Mouse (Mus musculus) kidney, postnatal 0 days (tissue): ENCODE results near the gene Nup205. TPM values are rescaled to one million over a fixed set of nuclear protein-coding genes. Genes with fewer than 3 reads are reported as not detected.

Experiments
- ATAC-seq: fragments of 200-750 bp; cut with Nextera tagmentation; replicated peaks from 2 replicates; pipeline ENCODE4 v1.8.0; 2017; ENCODE audit warnings: low read depth, moderate number of reproducible peaks, moderate TSS enrichment, moderate library complexity; ENCODE audit not compliant: low FRiP score
- DNase-seq: peaks from one replicate; pipeline ENCODE4 v3.0.0-alpha.2; 2016; ENCODE audit warnings: low spot score
- H3K27ac ChIP-seq: fragments of 300-500 bp; sonication (generic); 2 replicates; pipeline ENCODE4 v1.5.1; 2014; ENCODE audit warnings: mild to moderate bottlenecking
- H3K27me3 ChIP-seq: fragments of 300-500 bp; sonication (generic); 2 replicates; pipeline ENCODE4 v1.6.1; 2014; ENCODE audit warnings: low read length, mixed read lengths; ENCODE audit not compliant: insufficient read depth
- H3K36me3 ChIP-seq: fragments of 300-500 bp; sonication (generic); 2 replicates; pipeline ENCODE4 v1.6.1; 2014; ENCODE audit warnings: low read length, mixed read lengths; ENCODE audit not compliant: insufficient read depth
- H3K4me1 ChIP-seq: fragments of 300-500 bp; sonication (generic); replicated peaks from 2 replicates; pipeline ENCODE4 v1.6.1; 2014; ENCODE audit warnings: antibody characterized with exemption, low read length, mixed read lengths; ENCODE audit not compliant: insufficient read depth
- H3K4me2 ChIP-seq: fragments of 300-500 bp; sonication (generic); 2 replicates; pipeline ENCODE4 v1.6.1; 2014; ENCODE audit warnings: mild to moderate bottlenecking, low read length, moderate library complexity, mixed read lengths
- H3K4me3 ChIP-seq: fragments of 300-500 bp; sonication (generic); replicated peaks from 2 replicates; pipeline ENCODE4 v1.5.1; 2014; ENCODE audit warnings: low read depth, low read length
- H3K9ac ChIP-seq: fragments of 300-500 bp; sonication (generic); 2 replicates; pipeline ENCODE4 v1.6.1; 2014; ENCODE audit warnings: low read depth, low read length
- H3K9me3 ChIP-seq: fragments of 300-500 bp; sonication (generic); replicated peaks from 2 replicates; pipeline ENCODE4 v1.6.1; 2016; ENCODE audit warnings: low read length, inconsistent platforms, mixed read lengths
- CTCF ChIP-seq: IDR thresholded peaks from 2 replicates; pipeline ENCODE4 v1.5.1; 2016; ENCODE audit warnings: antibody characterized with exemption, low read depth, mild to moderate bottlenecking, moderate library complexity
- WGBS: fragments of 180-500 bp; shearing (Covaris S2); extraction: QIAGEN DNeasy Blood & Tissue Kit; methylation state at CpG from one replicate; pipeline ENCODE4 v1.1.7; 2014; 5-methylcytosine and 5-hydroxymethylcytosine counted together
- polyA plus RNA-seq: library from polyadenylated mRNA; unstranded; fragments of >200 nt; fragmentation: Nextera tagmentation; extraction: Ambion mirVana; gene quantifications from 2 replicates; pipeline ENCODE4 v1.2.1, GENCODE M21; 2015

Gene Nup205
- polyA plus RNA-seq, 1 experiment from 2014 or later: 18.4 TPM

DNA sequence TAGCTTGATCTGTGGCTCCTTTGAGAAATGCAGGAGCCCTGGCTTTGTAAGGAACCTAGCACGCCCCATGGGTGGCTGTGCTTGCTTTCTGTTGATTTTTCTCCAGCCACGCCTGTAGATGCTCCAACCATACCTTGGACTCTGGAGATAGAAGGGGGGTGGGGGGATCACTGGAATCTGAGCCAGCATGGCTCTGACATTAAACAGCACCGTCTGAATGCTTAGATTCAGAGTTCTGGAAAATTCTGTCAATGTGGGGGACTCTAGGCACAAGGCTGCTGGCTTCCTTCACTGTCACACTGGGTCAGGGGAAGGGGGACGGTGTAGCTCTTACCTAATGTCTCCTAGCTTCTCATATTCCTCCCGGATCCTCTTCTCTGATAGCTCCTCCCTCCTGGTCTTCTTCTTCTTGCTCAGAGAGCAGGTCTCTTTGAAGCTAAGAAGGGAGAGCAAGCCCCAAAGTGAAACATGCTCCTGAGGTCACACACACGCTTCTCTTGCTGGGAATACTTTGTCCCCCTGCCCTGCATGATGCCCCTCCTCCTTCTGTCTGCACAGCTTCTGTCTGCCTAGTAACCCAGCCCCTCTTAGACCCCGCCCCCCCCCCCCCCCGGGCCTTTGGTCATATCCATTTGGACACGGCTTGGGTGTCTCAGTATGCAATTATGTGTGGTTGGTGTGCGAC, 100.8 kb downstream of the Nup205 start:
- H3K9me3 ChIP-seq: no peaks in the 10 kb centered on the region
- DNase-seq: no peak
- no peaks in the 10 kb centered on the region for H3K36me3 ChIP-seq
- H3K4me2 ChIP-seq: no peak overlapping the region
- H3K27ac ChIP-seq: no peak overlapping the region
- no peak overlapping the region for H3K9ac ChIP-seq
- no peak overlapping the region for H3K4me3 ChIP-seq
- H3K4me1 ChIP-seq: no peaks in the 10 kb centered on the region
- TF ChIP-seq CTCF: no peak
- no peak for ATAC-seq
- 52% methylated on average over 9 of the region's 10 CpGs for WGBS
- no peaks in the 10 kb centered on the region for H3K27me3 ChIP-seq

DNA sequence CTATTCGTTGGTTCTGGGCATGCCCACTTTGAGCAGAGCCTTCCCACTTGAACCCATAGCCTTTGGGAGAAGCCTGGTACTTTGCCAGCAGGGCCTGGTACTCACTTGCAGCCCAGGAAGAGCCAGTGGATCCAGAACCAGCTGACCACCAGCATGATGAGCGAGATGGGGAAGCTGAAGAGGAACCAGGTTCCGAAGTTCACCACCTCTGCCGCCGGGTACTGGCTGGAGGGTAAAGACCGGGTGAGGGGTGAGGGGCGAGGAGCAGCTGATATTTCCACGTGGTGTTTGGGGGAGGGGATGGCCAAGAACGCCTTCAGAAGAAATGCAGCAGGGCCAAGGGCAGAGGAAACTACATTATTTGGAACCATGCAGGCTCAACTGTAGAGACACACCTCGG, 102.1 kb downstream of the Nup205 start:
- peak; percentile 49 for ATAC-seq
- DNase-seq: no peak
- Histone ChIP-seq H3K4me3 (no peak overlapping the region), H3K4me1 (no peaks in the 10 kb centered on the region), H3K9me3 (no peaks in the 10 kb centered on the region), H3K9ac (no peak overlapping the region), H3K36me3 (no peaks in the 10 kb centered on the region), H3K4me2 (no peak overlapping the region), H3K27me3 (no peaks in the 10 kb centered on the region), H3K27ac (no peak overlapping the region)
- no peak for TF ChIP-seq CTCF
- 79% methylated on average over 10 of the region's 10 CpGs for WGBS

DNA sequence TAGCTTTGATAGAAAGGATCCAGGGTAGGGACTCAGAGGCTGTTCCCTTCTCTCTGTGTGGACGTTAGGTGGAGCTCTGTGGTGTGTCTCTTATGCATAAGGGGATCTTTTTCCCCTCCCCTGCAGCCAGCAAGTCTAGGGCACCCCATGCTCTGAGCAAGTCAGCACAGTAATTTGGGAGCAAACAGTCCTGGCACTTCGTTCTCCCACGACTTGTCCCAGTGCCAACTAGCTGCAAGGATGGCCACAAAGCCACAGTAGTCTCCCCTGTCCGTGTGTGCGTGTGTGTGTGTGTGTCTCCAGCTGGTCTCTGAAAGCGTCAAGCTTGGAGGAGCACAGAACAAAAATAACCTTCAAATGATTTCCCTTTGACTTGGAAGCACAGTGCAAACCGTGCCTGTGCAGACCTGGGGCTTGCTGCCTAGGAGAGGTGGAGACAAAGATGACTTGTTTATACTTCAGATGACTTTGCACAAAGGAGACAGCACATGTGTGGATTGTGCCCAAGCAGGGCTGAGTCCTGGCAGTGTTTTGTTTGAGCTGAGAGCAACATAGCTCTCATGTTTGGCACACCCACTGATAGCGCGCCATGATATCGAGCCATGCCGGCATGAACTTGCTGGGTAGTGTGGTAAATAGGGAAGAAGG, 111.0 kb downstream of the Nup205 start:
- Histone ChIP-seq H3K36me3 (no peaks in the 10 kb centered on the region), H3K27me3 (no peaks in the 10 kb centered on the region), H3K9me3 (no peaks in the 10 kb centered on the region), H3K4me3 (no peak overlapping the region), H3K4me1 (peaks cover 9% of the 10 kb centered on the region; the same call in 1 of the 2 replicates), H3K9ac (no peak overlapping the region), H3K4me2 (peak overlapping the region; percentile 4; the same call in 1 of the 2 replicates), H3K27ac (peak overlapping the region; percentile 25; the same call in 1 of the 2 replicates)
- ATAC-seq: peak; percentile 82
- TF ChIP-seq CTCF: no peak
- 42% methylated on average over 11 of the region's 11 CpGs for WGBS
- peak; percentile 34 for DNase-seq

DNA sequence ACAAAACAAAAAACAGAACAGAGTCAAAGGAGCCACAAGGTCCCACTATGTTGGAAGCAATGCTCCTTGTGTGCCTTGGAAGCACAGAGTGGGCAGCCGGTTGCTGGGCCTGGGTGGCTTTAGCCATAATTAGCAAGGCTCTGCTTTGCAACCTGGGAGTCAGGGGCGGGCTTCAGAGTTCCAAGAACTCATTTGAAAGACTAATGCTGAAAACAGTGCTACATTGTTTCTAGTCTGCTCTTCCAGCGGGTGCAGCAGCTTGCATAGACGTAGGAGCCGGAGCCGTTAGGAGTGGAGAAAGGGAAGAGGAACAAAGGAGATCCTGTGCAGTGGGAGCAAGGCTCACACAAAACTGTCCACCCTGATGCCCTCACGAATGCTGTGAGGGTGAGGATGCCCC, 111.7 kb downstream of the Nup205 start:
- H3K4me2 ChIP-seq: no peak overlapping the region
- no peaks in the 10 kb centered on the region for H3K27me3 ChIP-seq
- H3K9me3 ChIP-seq: no peaks in the 10 kb centered on the region
- H3K4me1 ChIP-seq: peaks cover 9% of the 10 kb centered on the region; the same call in 1 of the 2 replicates
- DNase-seq (no peak), ATAC-seq (no peak)
- TF ChIP-seq CTCF: no peak
- no peak overlapping the region for H3K4me3 ChIP-seq
- 0 out of 2 replicates have a peak overlapping the region, but pooled peaks have one; percentile 25 for H3K27ac ChIP-seq
- no peak overlapping the region for H3K9ac ChIP-seq
- no peaks in the 10 kb centered on the region for H3K36me3 ChIP-seq
- WGBS: 60% methylated on average over 7 of the region's 7 CpGs

DNA sequence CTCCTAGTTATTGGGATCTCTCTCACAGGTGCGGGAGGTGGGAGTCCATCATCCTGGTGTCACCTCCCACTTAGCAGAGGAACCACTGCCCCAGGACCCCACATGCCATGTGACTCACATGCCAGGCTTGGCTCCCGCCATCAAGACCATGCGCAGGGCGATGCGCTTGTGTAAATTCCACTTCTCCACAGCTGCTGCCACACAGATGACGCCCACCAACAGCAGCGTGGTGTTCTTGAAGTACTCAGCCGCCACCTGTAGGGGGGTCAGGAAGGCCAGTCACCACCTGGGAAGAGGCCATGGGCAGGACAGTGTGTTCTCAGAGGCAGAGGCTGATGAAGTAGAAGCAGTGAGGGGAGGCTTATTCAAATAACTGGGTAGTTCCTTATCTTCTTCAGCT, 112.5 kb downstream of the Nup205 start:
- TF ChIP-seq CTCF: no peak
- ATAC-seq (no peak), DNase-seq (no peak)
- H3K4me1 ChIP-seq: peaks cover 9% of the 10 kb centered on the region; the same call in 1 of the 2 replicates
- H3K9me3 ChIP-seq: no peaks in the 10 kb centered on the region
- H3K4me3 ChIP-seq: no peak overlapping the region
- WGBS: 96% methylated on average over 8 of the region's 8 CpGs
- no peaks in the 10 kb centered on the region for H3K27me3 ChIP-seq
- H3K4me2 ChIP-seq: no peak overlapping the region
- H3K9ac ChIP-seq: no peak overlapping the region
- H3K27ac ChIP-seq: no peak overlapping the region
- H3K36me3 ChIP-seq: no peaks in the 10 kb centered on the region

DNA sequence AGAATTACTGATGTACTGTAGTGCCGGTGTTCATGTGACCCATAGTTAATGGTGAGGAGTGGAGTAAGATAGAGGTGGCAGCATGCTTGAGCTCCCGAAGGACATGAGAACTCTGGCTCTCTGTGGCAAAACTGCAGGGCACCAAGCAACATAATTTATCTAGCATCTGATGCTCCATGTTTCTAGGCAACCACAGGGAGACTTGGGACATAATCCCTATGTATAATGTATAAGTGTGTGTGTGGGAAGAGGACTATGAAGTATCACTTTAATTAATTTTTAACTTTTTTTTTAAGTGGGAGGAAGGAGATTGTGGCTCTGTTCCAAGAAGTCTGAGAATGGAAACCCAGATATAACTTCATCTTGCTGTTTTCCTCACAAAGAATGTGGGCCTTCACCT, 117.7 kb downstream of the Nup205 start:
- 71% methylated on average over 2 of the region's 2 CpGs for WGBS
- no peak for DNase-seq
- TF ChIP-seq CTCF: no peak

More for the DNA sequence above, 117.7 kb downstream of the Nup205 start:
- Histone ChIP-seq H3K9me3 (no peaks in the 10 kb centered on the region), H3K27me3 (no peaks in the 10 kb centered on the region), H3K4me3 (no peak overlapping the region), H3K36me3 (no peaks in the 10 kb centered on the region), H3K9ac (no peak overlapping the region), H3K4me2 (no peak overlapping the region), H3K27ac (no peak overlapping the region), H3K4me1 (0 out of 2 replicates have a peak, but pooled peaks cover 4% of the 10 kb centered on the region)
- ATAC-seq: no peak
